Mouse (Mus musculus) cortical plate, adult 2 months (tissue): Measurements from ENCODE around the gene Adamts20. TPM values are rescaled to one million over a fixed set of nuclear protein-coding genes. Genes with fewer than 3 reads are reported as not detected.

ENCODE experiments used
- H3K27ac ChIP-seq: fragments of 200-500 bp; 2 replicates; pipeline ENCODE4 v1.5.1; 2012; ENCODE audit warnings: low read length, control low read depth, inconsistent platforms; ENCODE audit not compliant: insufficient read depth
- H3K4me1 ChIP-seq: fragments of 200-500 bp; 2 replicates; pipeline ENCODE4 v1.6.1; 2011; ENCODE audit warnings: low read length; ENCODE audit not compliant: control insufficient read depth, insufficient read depth
- H3K4me3 ChIP-seq: fragments of 200-500 bp; 2 replicates; pipeline ENCODE4 v1.5.1; 2011; ENCODE audit warnings: mild to moderate bottlenecking, low read length, control low read depth; ENCODE audit not compliant: insufficient read depth
- CTCF ChIP-seq: fragments of 200-500 bp; IDR thresholded peaks from 2 replicates; pipeline ENCODE4 v1.5.1; 2011; ENCODE audit warnings: mild to moderate bottlenecking, control low read depth, low read length; ENCODE audit not compliant: insufficient read depth; ENCODE audit errors: extremely low read depth
- POLR2A ChIP-seq: fragments of 200-500 bp; IDR thresholded peaks from 2 replicates; pipeline ENCODE4 v1.6.1; 2011; ENCODE audit warnings: mild to moderate bottlenecking, low read length, control low read depth; ENCODE audit not compliant: insufficient read depth; ENCODE audit errors: extremely low read depth
- polyA plus RNA-seq: library from polyadenylated mRNA; depleted of rRNA; stranded (reverse); fragments of >200 nt; gene quantifications from 2 replicates; pipeline ENCODE4 v1.2.3, GENCODE M21; 2012

Gene Adamts20
- polyA plus RNA-seq, 1 experiment = 8.6 TPM

DNA sequence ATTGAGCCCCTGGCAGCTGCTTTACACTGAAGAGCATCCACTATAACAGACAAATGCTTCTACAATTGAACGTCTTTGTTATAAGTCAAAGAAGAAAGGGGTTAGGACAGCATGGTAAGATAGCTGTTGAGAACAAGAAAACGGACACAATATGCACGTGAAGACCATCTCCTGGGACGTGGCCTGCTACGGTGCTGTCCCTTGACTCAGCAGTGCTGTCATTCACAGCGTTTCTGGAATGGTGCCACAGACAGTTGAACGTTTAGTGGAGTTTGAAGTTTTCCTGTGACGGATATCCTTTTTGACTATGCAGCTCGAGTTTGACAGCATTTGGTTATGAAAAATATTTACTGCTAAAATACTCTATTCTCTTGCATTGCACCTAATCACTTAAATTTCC is 157.3 kb downstream of the Adamts20 start:
- Histone ChIP-seq H3K4me1 (peaks cover 7% of the 10 kb centered on the region), H3K4me3 (no peak overlapping the region), H3K27ac (no peak overlapping the region)
- TF ChIP-seq CTCF (no peak), POLR2A (no peak)

DNA sequence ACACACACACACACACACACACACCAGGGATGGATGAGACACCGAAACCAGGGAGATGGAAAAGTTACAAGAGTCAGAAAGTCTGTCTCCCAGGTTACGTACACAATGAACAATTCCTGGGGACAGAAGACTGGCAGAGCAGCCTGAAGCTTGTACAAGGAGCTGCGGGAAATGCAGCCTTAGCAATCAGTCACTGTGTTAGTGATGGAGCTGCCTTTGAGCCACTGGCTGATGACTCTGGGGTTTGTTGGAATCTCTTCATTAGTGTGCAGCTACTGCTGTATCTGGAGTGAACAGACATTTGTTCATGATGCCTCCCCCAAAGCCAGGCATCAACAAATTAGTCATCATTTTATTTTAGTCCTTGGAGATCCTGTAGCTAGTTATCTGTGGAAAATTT is 162.1 kb downstream of the Adamts20 start:
- no peak for TF ChIP-seq POLR2A
- TF ChIP-seq CTCF = no peak
- Histone ChIP-seq H3K4me1 (peaks cover 5% of the 10 kb centered on the region), H3K4me3 (no peak overlapping the region), H3K27ac (0 out of 2 replicates have a peak overlapping the region, but pooled peaks have one; percentile 21)

GRCm38 (mm10) chr15:94294084-94294483 is 171.1 kb downstream of the Adamts20 start:
- Histone ChIP-seq H3K4me3 (no peak overlapping the region), H3K27ac (no peak overlapping the region), H3K4me1 (no peaks in the 10 kb centered on the region)
- no peak for TF ChIP-seq CTCF
- TF ChIP-seq POLR2A = no peak

DNA sequence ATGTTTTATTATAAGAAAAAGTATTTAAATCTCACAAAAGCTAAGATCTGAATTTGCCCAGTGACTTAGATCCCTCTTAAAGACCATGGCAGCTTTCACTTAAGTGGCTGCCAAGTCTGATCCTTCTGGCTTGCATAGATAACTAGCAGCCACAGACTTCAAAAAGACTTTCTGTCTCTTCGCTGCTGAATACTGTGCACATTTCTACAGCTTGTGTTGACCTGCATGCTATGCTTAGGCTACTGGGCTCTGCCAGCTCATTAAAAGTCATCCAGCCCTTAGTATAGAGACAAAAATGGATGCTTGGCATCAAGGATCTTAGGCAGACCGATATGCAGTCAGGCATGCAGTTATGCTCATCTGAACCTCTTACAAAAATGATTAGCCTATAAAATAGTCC is 177.2 kb downstream of the Adamts20 start:
- Histone ChIP-seq H3K27ac (no peak overlapping the region), H3K4me3 (no peak overlapping the region), H3K4me1 (no peaks in the 10 kb centered on the region; the same call in 1 of the 2 replicates)
- TF ChIP-seq POLR2A = no peak
- TF ChIP-seq CTCF = no peak

GRCm38 (mm10) chr15:94287495-94287894 is 177.7 kb downstream of the Adamts20 start:
- Histone ChIP-seq H3K27ac (no peak overlapping the region), H3K4me1 (no peaks in the 10 kb centered on the region; the same call in 1 of the 2 replicates)
- TF ChIP-seq CTCF = no peak

GRCm38 (mm10) chr15:94276418-94276817 is 188.8 kb downstream of the Adamts20 start:
- Histone ChIP-seq H3K27ac (no peak overlapping the region), H3K4me1 (peaks cover 2% of the 10 kb centered on the region; the same call in 1 of the 2 replicates), H3K4me3 (no peak overlapping the region)
- TF ChIP-seq CTCF (no peak), POLR2A (no peak)

More at GRCm38 (mm10) chr15:94287495-94287894, 177.7 kb downstream of the Adamts20 start:
- no peak overlapping the region for H3K4me3 ChIP-seq

DNA sequence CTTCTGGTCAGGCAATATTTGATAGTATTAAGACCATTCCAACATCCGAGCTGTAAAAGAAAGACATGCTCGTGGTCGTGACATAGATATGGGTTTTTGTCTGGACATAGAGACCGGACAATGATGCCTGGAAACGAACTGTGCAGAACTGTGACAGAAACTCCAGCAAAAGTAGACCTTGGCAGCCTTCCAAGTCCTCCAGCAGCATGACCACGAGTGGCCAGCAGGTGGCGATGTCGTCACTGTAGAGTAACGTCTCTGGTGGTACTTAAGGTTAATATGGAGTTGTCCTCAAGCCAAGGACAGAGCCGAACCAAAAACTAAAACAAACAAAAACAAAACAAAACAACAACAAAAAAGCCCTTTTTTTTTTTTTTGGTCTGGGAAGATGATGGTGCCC is 199.6 kb downstream of the Adamts20 start:
- no peak overlapping the region for H3K4me3 ChIP-seq
- no peak for TF ChIP-seq POLR2A
- peak; percentile 88 for TF ChIP-seq CTCF
- no peak overlapping the region for H3K27ac ChIP-seq
- no peaks in the 10 kb centered on the region for H3K4me1 ChIP-seq

DNA sequence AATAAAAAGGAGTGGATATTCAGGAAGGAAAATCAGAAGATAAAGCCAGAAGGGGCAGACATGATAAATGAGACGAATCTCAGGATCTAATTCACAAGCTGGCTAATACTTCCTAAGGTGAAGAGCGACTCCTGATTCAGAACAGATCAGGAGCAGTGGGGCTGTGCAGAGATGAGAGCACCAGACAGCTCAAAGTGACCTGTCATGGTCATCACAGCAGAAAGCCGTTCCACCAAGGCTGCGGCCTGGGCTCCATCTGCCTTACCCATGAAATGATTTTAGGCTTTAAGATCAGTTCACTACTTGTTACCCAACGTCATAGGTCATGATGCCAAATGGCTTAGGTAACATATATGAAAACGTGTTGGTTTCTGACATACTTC is 200.7 kb downstream of the Adamts20 start:
- no peak overlapping the region for H3K4me3 ChIP-seq
- H3K4me1 ChIP-seq = no peaks in the 10 kb centered on the region
- no peak overlapping the region for H3K27ac ChIP-seq
- TF ChIP-seq POLR2A (no peak), CTCF (no peak)

DNA sequence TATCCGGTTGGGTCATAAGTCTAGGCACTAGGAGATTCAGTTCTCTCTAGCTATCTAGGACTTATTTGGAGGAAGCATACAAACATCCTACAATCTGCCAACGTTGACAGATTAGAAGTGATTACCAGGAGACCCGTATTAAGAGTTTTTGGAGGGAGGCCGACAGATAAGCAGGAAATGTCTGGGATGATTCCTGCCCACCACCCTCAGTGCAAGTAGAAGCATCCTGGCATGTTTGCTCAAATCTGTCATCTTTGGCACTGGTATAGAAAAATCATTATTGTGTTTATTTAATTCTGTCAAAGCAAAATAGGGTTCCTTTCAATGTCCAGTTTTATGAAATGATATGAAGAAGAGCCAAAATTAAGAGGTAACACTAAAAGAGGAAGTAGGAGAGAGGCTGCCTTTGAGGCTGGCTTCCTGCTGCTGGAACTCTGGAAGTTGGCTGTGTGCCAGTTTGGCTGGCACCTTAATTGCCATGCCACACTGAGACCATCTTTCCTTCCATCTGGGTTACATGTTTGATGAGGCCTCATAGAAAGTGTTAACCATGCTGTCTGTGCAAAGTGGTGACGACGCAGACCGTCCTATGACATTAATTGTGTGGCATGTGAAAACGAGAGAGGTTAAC is 201.2 kb downstream of the Adamts20 start:
- no peak overlapping the region for H3K4me3 ChIP-seq
- TF ChIP-seq CTCF = no peak
- no peak for TF ChIP-seq POLR2A
- H3K4me1 ChIP-seq = no peaks in the 10 kb centered on the region
- H3K27ac ChIP-seq = no peak overlapping the region

DNA sequence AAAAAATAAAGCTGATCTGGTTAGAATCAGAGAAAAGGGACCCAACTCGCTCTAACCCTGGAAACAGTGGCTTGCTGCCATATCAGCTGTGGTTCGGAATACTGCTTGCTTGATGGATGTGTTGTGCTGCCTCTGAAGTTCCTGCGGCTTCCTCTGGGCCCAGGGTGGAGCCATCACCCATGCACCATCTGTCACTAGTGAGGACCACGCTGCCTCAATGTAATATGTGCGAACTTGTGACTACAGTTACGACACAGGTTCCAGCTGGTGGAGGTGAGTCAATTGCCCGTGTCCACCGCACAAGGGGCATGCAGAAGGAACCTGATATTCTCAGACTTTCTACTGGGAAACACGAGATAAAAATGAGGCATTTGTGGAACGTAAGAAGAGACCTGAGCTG is 202.0 kb downstream of the Adamts20 start:
- TF ChIP-seq CTCF (no peak), POLR2A (no peak)
- Histone ChIP-seq H3K27ac (no peak overlapping the region), H3K4me3 (no peak overlapping the region), H3K4me1 (no peaks in the 10 kb centered on the region)
